Mouse (Mus musculus): ENCODE data around the gene Itga4. TPM values are rescaled to one million over a fixed set of nuclear protein-coding genes. Genes with fewer than 3 reads are reported as not detected.

Itga4 gene
- polyA plus RNA-seq, 1 experiment from 2014 or later = 2.3 TPM

DNA sequence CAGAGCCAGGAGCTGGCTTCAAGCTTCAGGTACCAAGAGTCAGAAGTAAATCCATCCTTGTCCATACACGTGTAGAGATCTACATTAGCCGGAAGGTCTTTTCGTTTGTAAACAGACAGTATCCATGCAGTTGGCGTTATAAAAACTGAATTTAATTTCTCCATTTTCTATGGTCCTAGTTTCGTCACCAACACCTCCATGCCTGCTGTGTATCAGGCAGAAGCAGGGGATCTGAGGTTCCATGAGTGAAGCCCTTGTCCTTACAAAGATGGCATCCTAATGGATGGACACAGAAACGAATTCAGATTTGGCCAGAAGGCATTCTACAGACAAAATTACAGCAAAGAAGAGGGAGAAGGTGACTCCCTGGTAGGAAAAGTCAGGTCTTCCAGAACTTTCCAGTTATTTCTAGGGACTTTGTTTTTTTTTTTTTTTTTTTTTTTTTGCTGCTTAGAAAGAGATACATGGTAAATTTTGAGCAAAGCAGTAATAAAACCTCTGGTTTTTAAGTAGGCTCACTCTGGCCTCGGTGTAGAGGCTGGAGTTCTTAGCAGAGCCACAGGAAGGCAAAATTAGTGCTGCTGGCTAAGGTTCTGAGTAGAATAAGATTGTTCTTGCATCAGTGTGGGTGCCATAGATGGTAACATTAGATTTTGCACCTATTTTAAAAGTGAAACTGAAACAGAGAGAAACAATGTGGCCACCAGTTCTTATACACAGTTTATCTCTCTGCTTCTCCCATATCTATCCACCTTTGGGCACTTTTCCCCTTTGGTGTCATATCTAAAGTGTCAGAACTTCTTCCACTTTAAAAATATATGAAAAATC, 116.3 kb downstream of the Itga4 start:
- Histone ChIP-seq H3K9me3 (ENCODE audit: control insufficient read depth, low read length) (no peaks in the 10 kb centered on the region), H3K27me3 (ENCODE audit: control insufficient read depth, insufficient read depth, low read length) (no peaks in the 10 kb centered on the region), H3K4me3 (ENCODE audit: low read depth, low read length) (no peak overlapping the region), H3K27ac (ENCODE audit: low read depth, low read length) (no peak overlapping the region), H3K4me2 (ENCODE audit: low read depth, low read length) (no peak overlapping the region), H3K4me1 (ENCODE audit: control insufficient read depth, insufficient read depth, low read length) (no peaks in the 10 kb centered on the region), H3K36me3 (ENCODE audit: control insufficient read depth, insufficient read depth, low read length) (no peaks in the 10 kb centered on the region), H3K9ac (replicated peaks; ENCODE audit: low read depth, low read length) (no peak overlapping the region)
- no peak for ATAC-seq (ENCODE audit: low read depth)
- 90% methylated on average over 7 of the region's 7 CpGs for WGBS

DNA sequence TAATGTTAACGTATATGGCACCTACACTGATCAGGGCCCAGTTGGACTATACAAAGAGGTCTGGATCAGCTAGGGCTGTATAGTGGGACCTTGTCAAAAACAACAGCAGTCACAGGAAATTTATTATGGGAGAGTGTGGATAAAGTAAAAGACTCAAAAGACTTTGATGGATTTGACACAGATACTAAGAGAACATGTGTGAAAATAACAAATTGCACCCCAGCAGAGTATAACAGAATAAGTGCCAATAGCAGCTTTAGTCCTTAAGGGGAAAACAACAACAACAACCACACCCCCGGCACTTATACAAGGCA, 116.9 kb downstream of the Itga4 start:
- ATAC-seq (ENCODE audit: low read depth) = no peak
- H3K4me3 ChIP-seq (ENCODE audit: low read depth, low read length) = no peak overlapping the region
- H3K27ac ChIP-seq (ENCODE audit: low read depth, low read length) = no peak overlapping the region
- H3K9ac ChIP-seq (replicated peaks; ENCODE audit: low read depth, low read length) = no peak overlapping the region
- H3K27me3 ChIP-seq (ENCODE audit: control insufficient read depth, insufficient read depth, low read length) = no peaks in the 10 kb centered on the region
- WGBS = 78% methylated on average over 2 of the region's 2 CpGs
- H3K9me3 ChIP-seq (ENCODE audit: control insufficient read depth, low read length) = no peaks in the 10 kb centered on the region
- no peaks in the 10 kb centered on the region for H3K36me3 ChIP-seq (ENCODE audit: control insufficient read depth, insufficient read depth, low read length)
- H3K4me2 ChIP-seq (ENCODE audit: low read depth, low read length) = no peak overlapping the region
- H3K4me1 ChIP-seq (ENCODE audit: control insufficient read depth, insufficient read depth, low read length) = no peaks in the 10 kb centered on the region

DNA sequence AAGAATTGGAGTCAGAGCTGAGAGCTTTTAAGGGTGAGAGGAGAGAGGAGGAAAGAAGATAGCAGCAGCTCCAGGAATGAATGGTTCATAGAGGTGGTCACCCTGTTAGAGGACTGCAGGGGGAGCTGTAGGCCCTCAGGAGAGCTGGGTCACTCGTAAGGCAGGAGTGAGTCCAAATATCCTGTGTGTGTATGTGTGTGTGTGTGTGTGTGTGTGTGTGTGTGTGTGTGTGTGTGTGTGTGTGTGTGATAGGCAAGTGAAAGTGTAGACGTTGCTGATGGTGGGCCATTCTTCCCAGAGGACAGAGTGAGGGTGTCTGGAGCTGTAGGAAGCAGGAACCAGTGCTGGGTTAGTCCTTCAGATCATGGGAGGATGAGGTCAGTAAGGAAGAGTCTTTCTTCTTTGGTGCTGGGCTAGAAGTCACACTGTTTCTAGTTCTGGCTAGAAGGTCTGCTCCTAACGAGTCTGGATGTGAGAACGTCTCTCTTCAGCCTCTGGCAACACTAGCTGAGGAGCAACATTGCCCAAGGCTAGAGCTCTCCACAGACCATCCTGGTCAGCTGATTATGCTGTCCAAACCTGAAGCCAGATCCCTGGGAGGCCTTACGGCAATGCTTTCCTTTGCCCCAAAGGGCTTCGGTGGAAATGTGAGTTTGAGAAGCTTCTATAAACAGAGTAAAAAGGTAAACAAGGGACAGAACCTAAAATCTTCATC, 117.4 kb downstream of the Itga4 start:
- Histone ChIP-seq H3K4me1 (ENCODE audit: control insufficient read depth, insufficient read depth, low read length) (no peaks in the 10 kb centered on the region), H3K27ac (ENCODE audit: low read depth, low read length) (no peak overlapping the region), H3K4me3 (ENCODE audit: low read depth, low read length) (no peak overlapping the region), H3K9ac (replicated peaks; ENCODE audit: low read depth, low read length) (no peak overlapping the region), H3K9me3 (ENCODE audit: control insufficient read depth, low read length) (no peaks in the 10 kb centered on the region), H3K36me3 (ENCODE audit: control insufficient read depth, insufficient read depth, low read length) (no peaks in the 10 kb centered on the region), H3K4me2 (ENCODE audit: low read depth, low read length) (no peak overlapping the region), H3K27me3 (ENCODE audit: control insufficient read depth, insufficient read depth, low read length) (no peaks in the 10 kb centered on the region)
- 51% methylated on average over 6 of the region's 6 CpGs for WGBS
- no peak for ATAC-seq (ENCODE audit: low read depth)

DNA sequence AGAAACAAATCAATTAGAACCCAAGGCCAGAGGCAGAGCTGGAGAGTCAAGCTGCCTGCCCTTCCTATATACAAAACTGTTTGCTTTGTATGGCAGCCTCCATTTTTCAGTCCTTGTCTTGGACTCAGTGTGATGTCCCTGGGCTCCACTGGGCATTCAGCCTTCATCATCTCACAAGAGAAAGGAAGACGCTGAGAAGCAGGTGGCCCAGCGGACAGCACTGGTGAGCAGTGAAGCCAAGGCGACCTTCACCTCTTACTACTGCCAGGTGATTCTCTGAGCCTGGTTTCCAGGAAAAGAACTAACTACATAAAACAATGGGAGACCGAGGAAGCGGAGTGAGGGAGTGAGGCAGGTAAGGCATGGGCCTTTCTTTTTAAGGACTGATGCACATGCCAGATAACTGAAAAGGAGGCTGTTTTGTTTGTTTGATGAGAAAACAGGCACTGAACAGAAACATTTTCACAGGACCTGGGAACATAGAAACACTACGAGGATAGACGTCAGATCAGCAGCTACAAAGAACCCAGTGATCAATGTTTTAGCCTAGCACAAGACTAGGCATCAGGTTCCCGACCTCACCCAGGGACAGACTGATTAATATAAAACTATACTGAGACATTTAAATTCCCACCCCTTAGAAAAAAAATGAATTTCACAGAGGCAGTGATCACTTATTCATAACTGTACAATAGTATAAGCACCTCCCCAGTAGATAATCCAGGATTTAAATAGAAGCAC, 123.3 kb downstream of the Itga4 start:
- Histone ChIP-seq H3K9me3 (ENCODE audit: control insufficient read depth, low read length) (no peaks in the 10 kb centered on the region), H3K9ac (replicated peaks; ENCODE audit: low read depth, low read length) (no peak overlapping the region), H3K4me1 (ENCODE audit: control insufficient read depth, insufficient read depth, low read length) (peaks cover 4% of the 10 kb centered on the region; the same call in 1 of the 2 replicates), H3K36me3 (ENCODE audit: control insufficient read depth, insufficient read depth, low read length) (no peaks in the 10 kb centered on the region), H3K27ac (ENCODE audit: low read depth, low read length) (no peak overlapping the region), H3K4me2 (ENCODE audit: low read depth, low read length) (no peak overlapping the region), H3K27me3 (ENCODE audit: control insufficient read depth, insufficient read depth, low read length) (no peaks in the 10 kb centered on the region), H3K4me3 (ENCODE audit: low read depth, low read length) (no peak overlapping the region)
- 49% methylated on average over 8 of the region's 8 CpGs for WGBS
- no peak for ATAC-seq (ENCODE audit: low read depth)

DNA sequence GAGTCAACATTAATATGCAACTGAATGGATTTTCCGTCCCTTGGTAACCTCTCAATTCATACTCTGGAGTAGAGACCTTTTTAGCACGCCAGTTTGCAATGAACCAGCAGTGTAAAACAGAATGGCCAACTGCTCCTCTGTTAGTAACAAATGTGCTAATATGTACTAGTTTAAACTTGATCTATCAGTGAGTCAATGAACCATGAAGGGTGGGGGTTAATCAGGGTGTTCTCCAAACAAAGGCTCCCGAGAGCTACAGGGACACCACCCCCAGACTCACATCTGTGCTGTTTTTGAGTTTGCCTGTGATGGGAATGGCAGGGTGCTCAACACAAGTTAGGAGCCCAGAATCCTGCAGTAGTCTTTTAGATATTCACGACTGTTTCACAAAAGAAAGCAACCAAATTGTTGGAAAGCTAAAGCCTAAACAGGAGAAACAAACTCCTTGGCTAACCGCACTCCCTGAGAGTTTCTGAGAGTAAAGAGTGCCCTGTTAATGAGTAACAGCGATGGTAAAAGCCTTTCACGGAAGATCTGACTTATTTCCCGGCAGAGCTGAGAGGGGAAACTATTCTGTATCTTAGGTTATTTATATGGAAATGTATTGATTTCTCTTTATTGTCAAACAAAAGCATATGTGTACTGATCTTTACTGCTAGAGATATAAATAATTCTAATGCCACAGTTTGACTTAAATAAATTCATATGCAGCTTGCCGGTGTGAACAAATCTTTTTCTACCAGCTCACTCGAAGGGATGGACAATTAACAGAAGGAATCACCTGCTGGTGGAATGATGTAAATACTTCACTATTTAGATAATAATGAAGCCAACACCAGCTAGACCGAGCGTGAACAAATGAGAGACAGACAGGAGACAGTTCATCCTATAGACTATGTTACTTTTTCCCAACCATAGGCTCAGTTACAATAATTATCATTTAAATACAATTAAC, 124.1 kb downstream of the Itga4 start:
- no peak overlapping the region for H3K27ac ChIP-seq (ENCODE audit: low read depth, low read length)
- no peak for ATAC-seq (ENCODE audit: low read depth)
- peaks cover 4% of the 10 kb centered on the region; the same call in 1 of the 2 replicates for H3K4me1 ChIP-seq (ENCODE audit: control insufficient read depth, insufficient read depth, low read length)
- WGBS = 8% methylated on average over 12 of the region's 12 CpGs
- no peak overlapping the region for H3K4me3 ChIP-seq (ENCODE audit: low read depth, low read length)
- peak overlapping the region; percentile 23; the same call in 1 of the 2 replicates for H3K4me2 ChIP-seq (ENCODE audit: low read depth, low read length)
- H3K36me3 ChIP-seq (ENCODE audit: control insufficient read depth, insufficient read depth, low read length) = no peaks in the 10 kb centered on the region
- H3K9ac ChIP-seq (replicated peaks; ENCODE audit: low read depth, low read length) = no peak overlapping the region
- no peaks in the 10 kb centered on the region for H3K27me3 ChIP-seq (ENCODE audit: control insufficient read depth, insufficient read depth, low read length)
- H3K9me3 ChIP-seq (ENCODE audit: control insufficient read depth, low read length) = no peaks in the 10 kb centered on the region

Other genes starting within 250 kb of the Itga4 start
- 23.6 and 24.1 TPM in 2 replicates for gene Neurod1, start 201.3 kb downstream of the Itga4 start, polyA plus RNA-seq (2014; fragmentation: Nextera tagmentation; extraction: Ambion mirVana)
- 1.4 and 1.6 TPM in 2 replicates for gene Cerkl, start 201.4 kb downstream of the Itga4 start, polyA plus RNA-seq (2014; fragmentation: Nextera tagmentation; extraction: Ambion mirVana)